Mouse (Mus musculus) midbrain, embryonic 15.5 days (tissue): Measurements from ENCODE around the gene Cox8a. TPM values are rescaled to one million over a fixed set of nuclear protein-coding genes. Genes with fewer than 3 reads are reported as not detected.

Source experiments
- polyA plus RNA-seq: library from polyadenylated mRNA; unstranded; fragments of >200 nt; fragmentation: Nextera tagmentation; extraction: Ambion mirVana; gene quantifications from 2 replicates; pipeline ENCODE4 v1.2.1, GENCODE M21; 2015

The Cox8a gene
- polyA plus RNA-seq, 1 experiment from 2014 or later, result 837 TPM

Other genes with a start within 250 kb of the Cox8a start
- gene Ppp1r14b, start 242.6 kb downstream of the Cox8a start, polyA plus RNA-seq, result 188 and 196 TPM in 2 replicates
- gene Plcb3, start 241.1 kb downstream of the Cox8a start, polyA plus RNA-seq, result 11.3 TPM in 2 replicates
- 120 and 126 TPM in 2 replicates for gene Fkbp2, start 237.1 kb downstream of the Cox8a start, polyA plus RNA-seq
- 46.7 and 47.9 TPM in 2 replicates for gene Vegfb, start 230.0 kb downstream of the Cox8a start, polyA plus RNA-seq
- 24.1 and 25.6 TPM in 2 replicates for gene Dnajc4, start 225.0 kb downstream of the Cox8a start, polyA plus RNA-seq
- 21.0 and 22.5 TPM in 2 replicates for gene Nudt22, start 221.5 kb downstream of the Cox8a start, polyA plus RNA-seq
- gene Trpt1, start 221.5 kb downstream of the Cox8a start, polyA plus RNA-seq, result 18.5 and 19.8 TPM in 2 replicates
- 4.8 and 5.2 TPM in 2 replicates for gene Fermt3, start 198.1 kb downstream of the Cox8a start, polyA plus RNA-seq
- gene Stip1, start 177.6 kb downstream of the Cox8a start, polyA plus RNA-seq, result 214 and 230 TPM in 2 replicates
- 5.6 and 6.0 TPM in 2 replicates for gene Macrod1, start 160.8 kb downstream of the Cox8a start, polyA plus RNA-seq
- 12.2 and 12.5 TPM in 2 replicates for gene Flrt1, start 111.9 kb downstream of the Cox8a start, polyA plus RNA-seq
- gene Otub1, start 11.3 kb downstream of the Cox8a start, polyA plus RNA-seq, result 242 and 255 TPM in 2 replicates
- 70.1 and 75.1 TPM in 2 replicates for gene Naa40, start 23.6 kb upstream of the Cox8a start, polyA plus RNA-seq
- 25.3 and 30.4 TPM in 2 replicates for gene Rcor2, start 49.7 kb upstream of the Cox8a start, polyA plus RNA-seq
- 55.5 and 60.2 TPM in 2 replicates for gene Mark2, start 124.2 kb upstream of the Cox8a start, polyA plus RNA-seq
- 35.6 and 40.3 TPM in 2 replicates for gene Spindoc, start 165.4 kb upstream of the Cox8a start, polyA plus RNA-seq
- gene 2700081O15Rik, start 200.0 kb upstream of the Cox8a start, polyA plus RNA-seq, result 15.9 and 16.0 TPM in 2 replicates